Mouse (Mus musculus): ENCODE data around the gene Omt2a. TPM values are rescaled to one million over a fixed set of nuclear protein-coding genes. Genes with fewer than 3 reads are reported as not detected.
"Not testable (repeated sequence)": the region's sequence is repeated elsewhere in the genome, so short reads cannot be mapped to it uniquely, and the experiment has no call there.

Gene Omt2a
- polyA plus RNA-seq, 1 experiment, result not detected

DNA sequence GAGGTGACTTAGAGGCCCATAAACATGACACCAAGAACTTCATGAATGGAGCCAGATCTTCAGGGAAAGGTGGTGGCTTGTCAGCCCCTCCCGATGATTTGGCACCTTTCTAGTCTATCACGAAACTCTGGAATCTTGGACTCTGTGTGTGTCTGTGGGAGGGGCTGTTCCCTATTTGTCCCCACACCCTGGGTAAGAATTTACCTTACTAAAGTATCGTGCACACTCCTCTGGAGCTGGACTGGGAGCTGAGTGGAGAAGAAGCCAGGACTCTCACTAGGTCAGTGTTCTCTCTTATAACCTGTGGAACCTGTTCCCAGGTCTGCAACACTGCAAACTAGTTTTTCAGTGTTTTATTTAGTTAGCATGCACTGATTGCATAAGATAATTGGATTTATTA, 24.9 kb downstream of the Omt2a start, which contains the start of gene Gm10639:
Gm10639 (plus strand) TSS at position 201 of the 400 bp plus-strand sequence.
- H3K27me3 ChIP-seq (ENCODE audit: control insufficient read depth, insufficient read depth, low read length); H3K27ac ChIP-seq (ENCODE audit: insufficient read depth, low read depth, low read length); H3K36me3 ChIP-seq (ENCODE audit: control insufficient read depth, insufficient read depth, low read length); H3K4me3 ChIP-seq (ENCODE audit: low read depth, low read length); H3K4me1 ChIP-seq (ENCODE audit: control insufficient read depth, insufficient read depth, insufficient read length, low read length): not testable (repeated sequence)
- WGBS, result 24% methylated on average over 3 of the region's 3 CpGs

DNA sequence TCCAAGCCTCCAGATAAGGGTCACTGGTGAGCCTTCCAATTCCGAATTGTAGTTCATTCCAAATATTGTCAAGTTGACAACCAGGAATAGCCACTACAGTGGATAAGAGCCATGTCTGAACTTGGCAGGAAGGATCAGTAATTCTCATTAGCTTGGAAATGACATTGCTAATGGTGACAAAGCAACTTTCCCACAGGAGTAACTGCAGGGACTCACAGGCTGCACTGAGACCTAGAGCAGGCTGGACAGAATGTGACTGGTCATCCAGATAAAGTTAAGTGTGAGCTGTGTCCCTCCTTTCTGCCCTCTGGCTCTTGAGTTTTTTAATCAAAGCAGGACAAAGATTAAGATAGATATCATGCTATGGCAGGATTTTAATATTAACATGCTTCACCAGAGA, 25.5 kb downstream of the Omt2a start:
- WGBS, result 60% methylated on average over 1 of the region's 1 CpGs
- not testable (repeated sequence) for H3K27me3 ChIP-seq (ENCODE audit: control insufficient read depth, insufficient read depth, low read length); H3K27ac ChIP-seq (ENCODE audit: insufficient read depth, low read depth, low read length); H3K4me3 ChIP-seq (ENCODE audit: low read depth, low read length); H3K36me3 ChIP-seq (ENCODE audit: control insufficient read depth, insufficient read depth, low read length); H3K4me1 ChIP-seq (ENCODE audit: control insufficient read depth, insufficient read depth, insufficient read length, low read length)

DNA sequence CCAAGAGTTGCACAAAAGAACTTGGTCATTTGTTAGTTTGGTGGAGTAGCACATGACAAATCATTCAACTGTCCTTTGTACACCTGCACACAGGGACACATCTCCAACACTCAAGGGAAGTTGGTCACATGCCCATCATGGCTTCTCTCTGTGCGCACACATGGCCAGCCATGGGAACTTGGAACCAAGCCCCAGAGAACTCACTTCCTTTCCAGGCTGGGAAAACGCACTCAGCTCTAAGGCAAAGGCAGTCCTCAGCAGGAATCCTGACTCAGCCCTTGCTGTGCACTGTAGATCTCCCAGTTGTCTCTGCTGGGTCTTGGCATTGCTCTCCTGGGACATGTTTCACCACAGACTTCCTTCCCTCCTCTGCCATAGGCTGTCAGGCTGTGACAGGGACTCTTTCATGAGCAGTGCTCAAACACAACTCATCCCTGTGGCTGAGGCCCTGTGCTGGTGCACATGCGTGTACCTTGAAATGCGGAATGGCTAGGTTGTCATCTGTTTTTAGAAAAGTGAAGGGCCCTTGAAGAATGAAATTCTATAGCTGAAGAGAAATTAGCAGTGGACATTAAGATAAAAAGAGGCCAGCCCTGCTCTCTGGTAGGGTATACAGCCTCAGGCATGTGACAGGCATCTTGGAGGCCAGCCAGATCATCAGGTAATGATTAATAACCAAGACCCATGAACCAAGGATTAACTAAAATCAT, 32.4 kb downstream of the Omt2a start:
- H3K36me3 ChIP-seq (ENCODE audit: control insufficient read depth, insufficient read depth, low read length); H3K27me3 ChIP-seq (ENCODE audit: control insufficient read depth, insufficient read depth, low read length); H3K4me1 ChIP-seq (ENCODE audit: control insufficient read depth, insufficient read depth, insufficient read length, low read length); H3K4me3 ChIP-seq (ENCODE audit: low read depth, low read length): not testable (repeated sequence)
- WGBS, result 22% methylated on average over 4 of the region's 4 CpGs
- H3K27ac ChIP-seq (ENCODE audit: insufficient read depth, low read depth, low read length), result peak overlapping the region; percentile 83

DNA sequence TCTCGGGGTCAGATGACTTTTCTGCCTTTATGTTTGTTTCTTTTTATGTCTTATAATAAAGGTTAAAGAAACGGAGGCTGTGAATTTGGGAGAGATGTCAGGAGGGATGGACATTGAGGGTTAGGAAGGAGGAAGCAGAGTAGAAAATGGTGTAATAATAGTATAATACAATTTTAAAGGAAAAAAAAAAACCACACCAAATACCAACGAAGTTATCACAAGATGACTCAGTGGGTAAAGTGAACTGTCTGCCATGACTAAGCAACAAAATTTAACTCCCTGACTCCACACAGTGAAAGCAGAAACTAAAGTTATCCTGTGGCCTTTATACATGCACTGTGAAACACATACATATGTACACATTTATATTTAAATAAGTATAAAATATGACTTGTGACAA, 43.7 kb downstream of the Omt2a start:
- 63% methylated on average over 3 of the region's 3 CpGs for WGBS
- not testable (repeated sequence) for H3K27ac ChIP-seq (ENCODE audit: insufficient read depth, low read depth, low read length); H3K4me1 ChIP-seq (ENCODE audit: control insufficient read depth, insufficient read depth, insufficient read length, low read length); H3K27me3 ChIP-seq (ENCODE audit: control insufficient read depth, insufficient read depth, low read length); H3K4me3 ChIP-seq (ENCODE audit: low read depth, low read length); H3K36me3 ChIP-seq (ENCODE audit: control insufficient read depth, insufficient read depth, low read length)

Other genes with a start within 250 kb of the Omt2a start
- gene Fbxo9, start 205.7 kb downstream of the Omt2a start, polyA plus RNA-seq (2012; rRNA removed), result 54.1 and 74.3 TPM in 2 replicates
- gene Ick, start 205.6 kb downstream of the Omt2a start, polyA plus RNA-seq (2012; rRNA removed), result 8.4 and 19.8 TPM in 2 replicates
- 6.3 and 66.9 TPM in 2 replicates for gene Gsta4, start 132.0 kb downstream of the Omt2a start, polyA plus RNA-seq (2012; rRNA removed)
- gene Gsta1, start 84.1 kb downstream of the Omt2a start, polyA plus RNA-seq (2012; rRNA removed), result 14.6 and 148 TPM in 2 replicates
- gene Gm3776, start 57.7 kb downstream of the Omt2a start, polyA plus RNA-seq (2012; rRNA removed), result 0.90 and 11.6 TPM in 2 replicates
- 0.17 TPM in 1 of 2 replicates, not detected in the other for gene Gm10639, start 24.9 kb downstream of the Omt2a start, polyA plus RNA-seq (2012; rRNA removed)
- not detected in 2 replicates for gene Omt2b, start 12.8 kb upstream of the Omt2a start, polyA plus RNA-seq (2012; rRNA removed)
- gene Gsta2, start 41.0 kb upstream of the Omt2a start, polyA plus RNA-seq (2012; rRNA removed), result 0.71 TPM in 1 of 2 replicates, not detected in the other
- gene Dppa5a, start 53.4 kb upstream of the Omt2a start, polyA plus RNA-seq (2012; rRNA removed), result not detected in 2 replicates
- gene Ooep, start 63.9 kb upstream of the Omt2a start, polyA plus RNA-seq (2012; rRNA removed), result 0.04 TPM in 1 of 2 replicates, not detected in the other
- gene Ddx43, start 81.0 kb upstream of the Omt2a start, polyA plus RNA-seq (2012; rRNA removed), result not detected in 2 replicates
- 0.46 and 0.86 TPM in 2 replicates for gene Cgas, start 128.4 kb upstream of the Omt2a start, polyA plus RNA-seq (2012; rRNA removed)
- 6.1 and 7.3 TPM in 2 replicates for gene Mto1, start 133.4 kb upstream of the Omt2a start, polyA plus RNA-seq (2012; rRNA removed)
- not detected in 2 replicates for gene Gm17324, start 134.0 kb upstream of the Omt2a start, polyA plus RNA-seq (2012; rRNA removed)
- gene Eef1a1, start 174.4 kb upstream of the Omt2a start, polyA plus RNA-seq (2012; rRNA removed), result 1,017 and 1,625 TPM in 2 replicates